In the genomic region with DNA sequence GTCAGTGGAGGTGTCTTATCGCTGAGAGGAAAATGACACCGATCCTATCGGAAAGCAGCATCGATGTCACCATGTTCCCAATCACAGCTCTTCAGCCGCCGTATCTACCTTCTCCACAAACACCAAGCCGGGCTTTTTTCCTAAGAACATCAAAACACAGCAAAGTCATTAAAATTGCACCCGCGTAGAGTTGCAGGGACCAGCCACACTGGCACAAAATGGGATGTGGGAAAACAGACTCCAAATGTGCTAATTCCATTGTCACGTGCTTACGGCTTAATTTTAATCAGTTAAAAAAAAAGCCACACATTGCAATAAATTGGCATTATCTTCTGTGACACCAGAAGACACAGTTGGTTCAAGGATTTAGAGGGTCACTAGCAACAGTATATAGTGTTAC, we compare ENCODE assay signal across 14 mouse cellular contexts.
"Had no signal": no experiment of that assay in that cellular context is flagged by ENCODE, and none has a peak within 500 bp of the region (broad histone marks: within the 10 kb centered on the region; RNA-seq: fewer than 3 reads in every experiment).

No protein-coding gene starts in this region.

- H3K27me3 ChIP-seq: limb, embryonic 13.5 days; liver, embryonic 15.5 days; stomach, embryonic 15.5 days had no signal

- DNase-seq: kidney, adult 11 months; kidney, adult 9 months; kidney, postnatal 36 days; left cerebral cortex, postnatal 4 days; lung, adult 2 months; lung, postnatal 36 days; right cerebral cortex, postnatal 14 days; thymus, adult 2 months; thymus, postnatal 25 days had no signal

- H3K4me2 ChIP-seq: limb, embryonic 13.5 days; liver, embryonic 15.5 days; stomach, embryonic 15.5 days had no signal

- ATAC-seq: lung, postnatal 0 days had no signal

- H3K4me1 ChIP-seq: liver, embryonic 15.5 days; stomach, embryonic 15.5 days had no signal

- H3K27ac ChIP-seq: kidney, postnatal 0 days; limb, embryonic 13.5 days; liver, embryonic 15.5 days; stomach, embryonic 15.5 days had no signal

- H3K36me3 ChIP-seq: limb, embryonic 13.5 days; stomach, embryonic 15.5 days had no signal

- H3K9me3 ChIP-seq: limb, embryonic 13.5 days; liver, embryonic 15.5 days; stomach, embryonic 15.5 days had no signal

- H3K9ac ChIP-seq: limb, embryonic 13.5 days; liver, embryonic 15.5 days; stomach, embryonic 15.5 days had no signal

- H3K4me3 ChIP-seq: limb, embryonic 13.5 days; liver, embryonic 15.5 days; stomach, embryonic 15.5 days had no signal
